Mouse (Mus musculus) kidney, embryonic 16.5 days (tissue): ENCODE measurements around the gene Vgll4. TPM values are rescaled to one million over a fixed set of nuclear protein-coding genes. Genes with fewer than 3 reads are reported as not detected.

Experiments
- ATAC-seq: fragments of 200-750 bp; cut with Nextera tagmentation; 2 replicates; pipeline ENCODE4 v1.8.0; 2017; ENCODE audit warnings: moderate TSS enrichment; ENCODE audit not compliant: low FRiP score, low TSS enrichment
- H3K27ac ChIP-seq: fragments of 300-500 bp; sonication (generic); 2 replicates; pipeline ENCODE4 v1.5.1; 2014; ENCODE audit warnings: low read length
- H3K27me3 ChIP-seq: fragments of 300-500 bp; sonication (generic); 2 replicates; pipeline ENCODE4 v1.6.1; 2014; ENCODE audit warnings: low read length, control low read depth, mixed read lengths; ENCODE audit not compliant: insufficient read depth
- H3K36me3 ChIP-seq: fragments of 300-500 bp; sonication (generic); 2 replicates; pipeline ENCODE4 v1.6.1; 2014; ENCODE audit warnings: low read length, control low read depth, mixed read lengths; ENCODE audit not compliant: insufficient read depth
- H3K4me1 ChIP-seq: fragments of 300-500 bp; sonication (generic); 2 replicates; pipeline ENCODE4 v1.6.1; 2014; ENCODE audit warnings: low read length, control low read depth, mixed read lengths; ENCODE audit not compliant: insufficient read depth
- H3K4me2 ChIP-seq: fragments of 300-500 bp; sonication (generic); replicated peaks from 2 replicates; pipeline ENCODE4 v1.6.1; 2014; ENCODE audit warnings: low read depth, low read length
- H3K4me3 ChIP-seq: fragments of 300-500 bp; sonication (generic); 2 replicates; pipeline ENCODE4 v1.5.1; 2014; ENCODE audit warnings: mild to moderate bottlenecking, low read length
- H3K9ac ChIP-seq: fragments of 300-500 bp; sonication (generic); replicated peaks from 2 replicates; pipeline ENCODE4 v1.6.1; 2014; ENCODE audit warnings: low read length
- H3K9me3 ChIP-seq: fragments of 300-500 bp; sonication (generic); 2 replicates; pipeline ENCODE4 v1.6.1; 2016; ENCODE audit warnings: low read length, control low read depth
- WGBS: fragments of 180-500 bp; shearing (Covaris S2); extraction: QIAGEN DNeasy Blood & Tissue Kit; methylation state at CpG from one replicate; pipeline ENCODE4 v1.1.7; 2014; 5-methylcytosine and 5-hydroxymethylcytosine counted together
- polyA plus RNA-seq: library from polyadenylated mRNA; unstranded; fragments of >200 nt; fragmentation: Nextera tagmentation; extraction: Ambion mirVana; gene quantifications from 2 replicates; pipeline ENCODE4 v1.2.1, GENCODE M21; 2015

Gene Vgll4
- polyA plus RNA-seq, 1 experiment from 2014 or later = 114 TPM

GRCm38 (mm10) chr6:114932116-114932500, 37.7 kb downstream of the Vgll4 start:
- Histone ChIP-seq H3K36me3 (no peaks in the 10 kb centered on the region), H3K4me2 (no peak overlapping the region), H3K4me3 (no peak overlapping the region), H3K27me3 (no peaks in the 10 kb centered on the region), H3K27ac (peak overlapping the region; percentile 83), H3K4me1 (peaks cover 29% of the 10 kb centered on the region), H3K9me3 (peaks cover 1% of the 10 kb centered on the region; the same call in 1 of the 2 replicates), H3K9ac (no peak overlapping the region)
- WGBS = 75% methylated on average over 5 of the region's 5 CpGs
- ATAC-seq = no peak

- H3K27ac ChIP-seq = peak overlapping the region; percentile 83
- peak overlapping the region; percentile 11; the same call in 1 of the 2 replicates for H3K4me3 ChIP-seq
- no peaks in the 10 kb centered on the region for H3K27me3 ChIP-seq
- H3K9me3 ChIP-seq = peaks cover 5% of the 10 kb centered on the region; the same call in 1 of the 2 replicates
- WGBS = 38% methylated on average over 28 of the region's 28 CpGs
- H3K36me3 ChIP-seq = no peaks in the 10 kb centered on the region
- H3K9ac ChIP-seq = peak overlapping the region; percentile 5; the same call in 1 of the 2 replicates
- ATAC-seq = no peak
- H3K4me1 ChIP-seq = peaks cover 29% of the 10 kb centered on the region
- H3K4me2 ChIP-seq = peak overlapping the region; percentile 28; the same call in 1 of the 2 replicates
Measured at GRCm38 (mm10) chr6:114931212-114932115, 38.3 kb downstream of the Vgll4 start.

- Histone ChIP-seq H3K36me3 (no peaks in the 10 kb centered on the region), H3K9me3 (peaks cover 5% of the 10 kb centered on the region; the same call in 1 of the 2 replicates), H3K4me3 (no peak overlapping the region), H3K4me1 (peaks cover 34% of the 10 kb centered on the region), H3K4me2 (no peak overlapping the region), H3K27me3 (no peaks in the 10 kb centered on the region), H3K9ac (no peak overlapping the region), H3K27ac (no peak overlapping the region)
- no peak for ATAC-seq
- WGBS = 82% methylated on average over 8 of the region's 8 CpGs
Measured at GRCm38 (mm10) chr6:114930646-114931045, 39.1 kb downstream of the Vgll4 start.

- 17% methylated on average over 11 of the region's 11 CpGs for WGBS
- Histone ChIP-seq H3K9me3 (peaks cover 5% of the 10 kb centered on the region; the same call in 1 of the 2 replicates), H3K27ac (no peak overlapping the region), H3K4me1 (peaks cover 34% of the 10 kb centered on the region), H3K27me3 (no peaks in the 10 kb centered on the region), H3K9ac (peak overlapping the region; percentile 18; the same call in 1 of the 2 replicates), H3K4me2 (peak overlapping the region; percentile 43), H3K4me3 (peak overlapping the region; percentile 17; the same call in 1 of the 2 replicates), H3K36me3 (no peaks in the 10 kb centered on the region)
- peak; percentile 37; the same call in 1 of the 2 replicates for ATAC-seq
Measured at GRCm38 (mm10) chr6:114930038-114930591, 39.7 kb downstream of the Vgll4 start.

DNA sequence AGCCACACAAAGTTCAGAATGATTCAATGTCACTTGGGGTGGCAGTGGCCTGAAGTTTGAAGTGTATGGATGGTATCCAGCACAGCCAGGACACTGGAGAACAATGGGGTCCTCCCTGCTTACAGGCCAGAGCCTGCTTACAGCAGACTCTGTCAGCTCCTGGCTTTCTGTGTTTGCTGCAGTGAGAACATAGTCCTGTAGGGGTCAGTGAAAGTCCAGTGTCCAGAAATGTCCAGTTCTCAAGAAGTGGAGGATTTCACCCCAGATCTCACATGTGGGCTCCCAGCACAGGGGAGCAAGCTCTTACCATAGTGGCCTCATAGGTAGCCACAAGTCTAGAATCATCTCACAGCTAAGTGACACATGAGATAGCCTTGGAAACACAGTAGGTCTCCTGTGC, 40.4 kb downstream of the Vgll4 start:
- ATAC-seq = peak; percentile 54

GRCm38 (mm10) chr6:114928462-114928861, 41.3 kb downstream of the Vgll4 start:
- no peaks in the 10 kb centered on the region for H3K36me3 ChIP-seq
- WGBS = 4% methylated on average over 4 of the region's 4 CpGs
- H3K27ac ChIP-seq = no peak overlapping the region
- no peak overlapping the region for H3K4me3 ChIP-seq
- H3K4me2 ChIP-seq = no peak overlapping the region
- ATAC-seq = 0 out of 2 replicates have a peak, but pooled peaks have one; percentile 53
- H3K9ac ChIP-seq = no peak overlapping the region
- peaks cover 5% of the 10 kb centered on the region; the same call in 1 of the 2 replicates for H3K9me3 ChIP-seq
- no peaks in the 10 kb centered on the region for H3K27me3 ChIP-seq
- H3K4me1 ChIP-seq = peaks cover 34% of the 10 kb centered on the region

More for the DNA sequence above, 40.4 kb downstream of the Vgll4 start:
- Histone ChIP-seq H3K27me3 (no peaks in the 10 kb centered on the region), H3K4me3 (no peak overlapping the region), H3K4me1 (peaks cover 34% of the 10 kb centered on the region), H3K9ac (peak overlapping the region; percentile 18; the same call in 1 of the 2 replicates), H3K9me3 (peaks cover 5% of the 10 kb centered on the region; the same call in 1 of the 2 replicates), H3K4me2 (no peak overlapping the region), H3K27ac (no peak overlapping the region), H3K36me3 (no peaks in the 10 kb centered on the region)

DNA sequence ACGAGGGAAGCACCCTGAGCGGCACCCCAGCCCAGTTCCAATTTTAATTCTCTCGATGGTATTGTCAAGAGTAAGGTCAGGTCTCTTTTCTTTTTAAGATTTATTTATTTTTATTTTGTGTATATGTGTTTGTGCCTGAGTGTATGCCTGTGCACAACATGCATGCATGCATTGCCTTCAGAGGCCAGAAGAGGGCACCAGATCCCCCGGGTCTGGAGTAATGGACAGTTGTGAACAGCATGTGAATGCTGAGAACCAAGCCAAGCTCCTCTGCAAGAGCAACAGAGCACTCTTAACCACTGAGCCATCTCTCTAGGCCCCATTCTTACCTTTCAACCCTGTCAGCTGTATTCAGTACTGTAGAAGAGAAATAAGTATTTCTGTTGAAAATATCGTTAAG, 42.4 kb downstream of the Vgll4 start:
- peaks cover 5% of the 10 kb centered on the region; the same call in 1 of the 2 replicates for H3K9me3 ChIP-seq
- no peak overlapping the region for H3K4me3 ChIP-seq
- H3K36me3 ChIP-seq = no peaks in the 10 kb centered on the region
- no peak overlapping the region for H3K27ac ChIP-seq
- peaks cover 34% of the 10 kb centered on the region for H3K4me1 ChIP-seq
- H3K27me3 ChIP-seq = no peaks in the 10 kb centered on the region
- WGBS = 89% methylated on average over 5 of the region's 5 CpGs
- H3K9ac ChIP-seq = no peak overlapping the region
- ATAC-seq = no peak
- no peak overlapping the region for H3K4me2 ChIP-seq

DNA sequence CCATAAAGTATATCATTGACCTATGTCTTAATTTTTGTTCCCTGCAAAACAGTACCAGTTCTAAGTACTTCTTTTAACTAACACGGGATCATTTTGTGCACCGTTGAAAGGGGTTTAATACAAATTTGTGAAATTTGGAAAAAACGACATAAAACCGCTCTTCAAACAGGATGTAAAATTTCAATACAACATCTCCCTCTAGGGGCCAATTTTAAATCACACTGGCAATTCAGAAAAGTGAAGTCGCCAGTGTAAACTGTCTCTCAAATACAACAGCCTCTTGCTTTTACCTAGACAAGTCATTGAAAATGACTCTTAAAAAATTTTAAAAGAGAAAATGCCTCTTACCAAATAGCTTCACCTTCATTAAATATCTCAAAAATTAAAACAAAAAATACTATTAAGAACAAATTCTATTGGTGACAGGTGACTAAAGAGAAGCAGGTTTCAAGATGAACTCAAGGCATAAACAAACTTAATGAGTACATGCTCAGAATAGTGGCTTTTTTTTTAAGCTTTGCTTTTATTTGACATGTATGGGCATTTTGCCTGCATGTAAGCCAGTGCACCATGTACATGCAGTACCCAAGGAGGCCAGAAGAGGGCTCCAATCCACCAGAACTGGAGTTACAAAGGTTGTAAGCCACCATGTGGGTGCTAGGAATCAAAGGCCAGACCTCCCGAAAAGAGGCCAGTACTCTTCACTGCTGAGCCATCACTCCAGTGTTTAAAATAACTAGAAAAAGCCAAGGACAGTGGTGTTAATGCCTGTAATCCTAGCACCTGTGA, 43.2 kb downstream of the Vgll4 start:
- H3K27ac ChIP-seq = no peak overlapping the region
- no peaks in the 10 kb centered on the region for H3K36me3 ChIP-seq
- no peak overlapping the region for H3K4me3 ChIP-seq
- no peak overlapping the region for H3K9ac ChIP-seq
- H3K27me3 ChIP-seq = no peaks in the 10 kb centered on the region
- no peak for ATAC-seq
- H3K4me2 ChIP-seq = no peak overlapping the region
- peaks cover 5% of the 10 kb centered on the region; the same call in 1 of the 2 replicates for H3K9me3 ChIP-seq
- 29% methylated on average over 6 of the region's 6 CpGs for WGBS
- peaks cover 26% of the 10 kb centered on the region for H3K4me1 ChIP-seq

GRCm38 (mm10) chr6:114925196-114925595, 44.6 kb downstream of the Vgll4 start:
- ATAC-seq = no peak
- Histone ChIP-seq H3K9me3 (peaks cover 5% of the 10 kb centered on the region; the same call in 1 of the 2 replicates), H3K4me3 (no peak overlapping the region), H3K4me1 (peaks cover 13% of the 10 kb centered on the region), H3K4me2 (no peak overlapping the region), H3K9ac (no peak overlapping the region), H3K27me3 (no peaks in the 10 kb centered on the region), H3K36me3 (no peaks in the 10 kb centered on the region), H3K27ac (no peak overlapping the region)
- 83% methylated on average over 4 of the region's 4 CpGs for WGBS
